Mouse (Mus musculus): ENCODE results near the gene Nrros. TPM values are rescaled to one million over a fixed set of nuclear protein-coding genes. Genes with fewer than 3 reads are reported as not detected.
"Not testable (repeated sequence)": the region's sequence is repeated elsewhere in the genome, so short reads cannot be mapped to it uniquely, and the experiment has no call there.

The Nrros gene
- total RNA-seq, 2 experiments from 2014 or later: 7.6 to 8.8 TPM

GRCm38 (mm10) chr16:32115781-32116180, 49.6 kb downstream of the Nrros start:
- DNase-seq (ENCODE audit: low spot score in 2 of 2): no peak

GRCm38 (mm10) chr16:32114968-32115695, 50.3 kb downstream of the Nrros start:
- peak; percentile 93 to 95 for DNase-seq (ENCODE audit: low spot score in 2 of 2)

- no peak for DNase-seq (ENCODE audit: low spot score in 2 of 2)
These were observed 51.0 kb downstream of the Nrros start for GRCm38 (mm10) chr16:32114406-32114805.

GRCm38 (mm10) chr16:32113541-32114218, 51.7 kb downstream of the Nrros start:
- DNase-seq (ENCODE audit: low spot score in 2 of 2): peak; percentile 48 to 53

- no peak for DNase-seq (ENCODE audit: low spot score in 2 of 2)
These were observed 54.3 kb downstream of the Nrros start for GRCm38 (mm10) chr16:32110951-32111699.

- no peak for DNase-seq (ENCODE audit: low spot score in 2 of 2)
These were observed 56.8 kb downstream of the Nrros start for GRCm38 (mm10) chr16:32108578-32108977.

- DNase-seq (ENCODE audit: low spot score in 2 of 2): no peak
These were observed 57.2 kb downstream of the Nrros start for GRCm38 (mm10) chr16:32108170-32108569.

GRCm38 (mm10) chr16:32107342-32108045, 57.9 kb downstream of the Nrros start:
- DNase-seq (ENCODE audit: low spot score in 2 of 2): no peak

- DNase-seq (ENCODE audit: low spot score in 2 of 2): no peak
These were observed 59.7 kb downstream of the Nrros start for GRCm38 (mm10) chr16:32105698-32106097.

GRCm38 (mm10) chr16:32102295-32102694, 63.1 kb downstream of the Nrros start:
- no peak for DNase-seq (ENCODE audit: low spot score in 2 of 2)

- peak; percentile 85 to 90 for DNase-seq (ENCODE audit: low spot score in 2 of 2)
These were observed 65.7 kb downstream of the Nrros start, which contains the start of the genes Pigx and Cep19 for GRCm38 (mm10) chr16:32099638-32100150. Pigx (minus strand) TSS chr16:32099740. Cep19 (plus strand) TSS chr16:32099800.

- no peak for DNase-seq (ENCODE audit: low spot score in 2 of 2)
These were observed 66.3 kb downstream of the Nrros start for GRCm38 (mm10) chr16:32098897-32099637.

GRCm38 (mm10) chr16:32097757-32098156, 67.6 kb downstream of the Nrros start:
- not testable (repeated sequence) for DNase-seq (ENCODE audit: low spot score in 2 of 2)

Other genes starting within 250 kb of the Nrros start
- 1 to 10 TPM; 6.9 to 7.0 TPM for gene Pigz, start 231.7 kb downstream of the Nrros start, total RNA-seq (2021)
- gene 0610012G03Rik, start 217.1 kb downstream of the Nrros start, total RNA-seq (2021): 10 to 100 TPM; 53.6 to 55.9 TPM
- gene Ncbp2, start 217.1 kb downstream of the Nrros start, total RNA-seq (2021): 10 to 100 TPM; 49.1 to 57.3 TPM
- 10 to 100 TPM; 41.5 to 42.7 TPM for gene Senp5, start 162.3 kb downstream of the Nrros start, total RNA-seq (2021)
- 10 to 100 TPM; 34.6 to 38.0 TPM for gene Pak2, start 86.3 kb downstream of the Nrros start, total RNA-seq (2021)
- 10 to 100 TPM; 31.6 to 36.3 TPM for gene Pigx, start 65.9 kb downstream of the Nrros start, total RNA-seq (2021)
- 10 to 100 TPM; 58.9 to 62.3 TPM for gene Cep19, start 65.8 kb downstream of the Nrros start, total RNA-seq (2021)
- gene Bex6, start 14.2 kb upstream of the Nrros start, total RNA-seq (2021): not detected
- gene Fbxo45, start 81.6 kb upstream of the Nrros start, total RNA-seq (2021): 10 to 100 TPM; 40.0 to 40.2 TPM
- gene Wdr53, start 81.6 kb upstream of the Nrros start, total RNA-seq (2021): 10 to 100 TPM; 11.9 to 14.3 TPM
- under 1 TPM in 1 of 2 experiments, not detected in 1; 0.25 TPM for gene Smco1, start 105.9 kb upstream of the Nrros start, total RNA-seq (2021)
- 10 to 100 TPM; 27.2 to 27.5 TPM for gene Rnf168, start 111.9 kb upstream of the Nrros start, total RNA-seq (2021)
- gene Ubxn7, start 166.7 kb upstream of the Nrros start, total RNA-seq (2021): 10 to 100 TPM; 50.7 to 64.1 TPM
- gene Tm4sf19, start 234.9 kb upstream of the Nrros start, total RNA-seq (2021): not detected